Mouse (Mus musculus): ENCODE results near the gene 1700017D01Rik. TPM values are rescaled to one million over a fixed set of nuclear protein-coding genes. Genes with fewer than 3 reads are reported as not detected.

1700017D01Rik gene
- polyA plus RNA-seq, 1 experiment from 2014 or later, result not detected

Other genes starting within 250 kb of the 1700017D01Rik start
- gene Tmem109, start 248.9 kb downstream of the 1700017D01Rik start, polyA plus RNA-seq (2015; fragmentation: Nextera tagmentation; extraction: Ambion mirVana), result 34.4 and 35.0 TPM in 2 replicates
- gene Prpf19, start 235.6 kb downstream of the 1700017D01Rik start, polyA plus RNA-seq (2015; fragmentation: Nextera tagmentation; extraction: Ambion mirVana), result 45.4 and 49.5 TPM in 2 replicates
- not detected in 2 replicates for gene Zp1, start 210.2 kb downstream of the 1700017D01Rik start, polyA plus RNA-seq (2015; fragmentation: Nextera tagmentation; extraction: Ambion mirVana)
- 0.22 and 0.24 TPM in 2 replicates for gene Ptgdr2, start 193.7 kb downstream of the 1700017D01Rik start, polyA plus RNA-seq (2015; fragmentation: Nextera tagmentation; extraction: Ambion mirVana)
- 15.5 and 16.2 TPM in 2 replicates for gene Ccdc86, start 181.6 kb downstream of the 1700017D01Rik start, polyA plus RNA-seq (2015; fragmentation: Nextera tagmentation; extraction: Ambion mirVana)
- not detected in 2 replicates for gene Ms4a10, start 156.2 kb downstream of the 1700017D01Rik start, polyA plus RNA-seq (2015; fragmentation: Nextera tagmentation; extraction: Ambion mirVana)
- gene Ms4a15, start 137.6 kb downstream of the 1700017D01Rik start, polyA plus RNA-seq (2015; fragmentation: Nextera tagmentation; extraction: Ambion mirVana), result not detected in 2 replicates
- gene Ms4a18, start 112.8 kb downstream of the 1700017D01Rik start, polyA plus RNA-seq (2015; fragmentation: Nextera tagmentation; extraction: Ambion mirVana), result not detected in 2 replicates
- not detected in 2 replicates for gene Ms4a8a, start 49.8 kb downstream of the 1700017D01Rik start, polyA plus RNA-seq (2015; fragmentation: Nextera tagmentation; extraction: Ambion mirVana)
- not detected in 2 replicates for gene 1700025F22Rik, start 34.4 kb upstream of the 1700017D01Rik start, polyA plus RNA-seq (2015; fragmentation: Nextera tagmentation; extraction: Ambion mirVana)
- not detected in 2 replicates for gene Ms4a13, start 65.9 kb upstream of the 1700017D01Rik start, polyA plus RNA-seq (2015; fragmentation: Nextera tagmentation; extraction: Ambion mirVana)
- not detected in 2 replicates for gene Ms4a12, start 101.6 kb upstream of the 1700017D01Rik start, polyA plus RNA-seq (2015; fragmentation: Nextera tagmentation; extraction: Ambion mirVana)
- gene Ms4a1, start 135.4 kb upstream of the 1700017D01Rik start, polyA plus RNA-seq (2015; fragmentation: Nextera tagmentation; extraction: Ambion mirVana), result not detected in 2 replicates
- not detected in 2 replicates for gene Ms4a5, start 153.0 kb upstream of the 1700017D01Rik start, polyA plus RNA-seq (2015; fragmentation: Nextera tagmentation; extraction: Ambion mirVana)
- gene Ms4a14, start 183.6 kb upstream of the 1700017D01Rik start, polyA plus RNA-seq (2015; fragmentation: Nextera tagmentation; extraction: Ambion mirVana), result not detected in 2 replicates
- gene Ms4a7, start 205.3 kb upstream of the 1700017D01Rik start, polyA plus RNA-seq (2015; fragmentation: Nextera tagmentation; extraction: Ambion mirVana), result 2.6 and 3.6 TPM in 2 replicates
- 1.5 and 2.1 TPM in 2 replicates for gene Ms4a4a, start 244.6 kb upstream of the 1700017D01Rik start, polyA plus RNA-seq (2015; fragmentation: Nextera tagmentation; extraction: Ambion mirVana)